Mouse (Mus musculus): Measurements from ENCODE around the gene Ccdc167. TPM values are rescaled to one million over a fixed set of nuclear protein-coding genes. Genes with fewer than 3 reads are reported as not detected.

Gene Ccdc167
- polyA plus RNA-seq, 1 experiment from 2014 or later = 11.0 TPM

GRCm38 (mm10) chr17:29736448-29737014, 19.7 kb upstream of the Ccdc167 start:
- Histone ChIP-seq H3K27ac (replicated peaks) (no peak overlapping the region), H3K4me2 (replicated peaks) (no peak overlapping the region), H3K36me3 (no peaks in the 10 kb centered on the region), H3K4me3 (replicated peaks) (no peak overlapping the region), H3K4me1 (peaks cover 9% of the 10 kb centered on the region; the same call in 1 of the 2 replicates), H3K27me3 (no peaks in the 10 kb centered on the region), H3K9me3 (replicated peaks) (no peaks in the 10 kb centered on the region), H3K9ac (no peak overlapping the region)
- ATAC-seq (ENCODE audit: insufficient number of reproducible peaks, low FRiP score, low TSS enrichment, low read depth) = no peak
- 37% methylated on average over 15 of the region's 15 CpGs for WGBS

- WGBS = 80% methylated on average over 2 of the region's 2 CpGs
- no peak overlapping the region for H3K4me2 ChIP-seq (replicated peaks)
- peaks cover 13% of the 10 kb centered on the region for H3K4me1 ChIP-seq
- no peak overlapping the region for H3K27ac ChIP-seq (replicated peaks)
- ATAC-seq (ENCODE audit: insufficient number of reproducible peaks, low FRiP score, low TSS enrichment, low read depth) = no peak
- no peaks in the 10 kb centered on the region for H3K36me3 ChIP-seq
- no peaks in the 10 kb centered on the region for H3K27me3 ChIP-seq
- H3K9me3 ChIP-seq (replicated peaks) = no peaks in the 10 kb centered on the region
- H3K9ac ChIP-seq = no peak overlapping the region
- no peak overlapping the region for H3K4me3 ChIP-seq (replicated peaks)
Observed at GRCm38 (mm10) chr17:29732522-29732921, 15.7 kb upstream of the Ccdc167 start.

GRCm38 (mm10) chr17:29731953-29732325, 15.1 kb upstream of the Ccdc167 start:
- Histone ChIP-seq H3K36me3 (no peaks in the 10 kb centered on the region), H3K4me2 (replicated peaks) (no peak overlapping the region), H3K27ac (replicated peaks) (no peak overlapping the region), H3K9ac (no peak overlapping the region), H3K9me3 (replicated peaks) (no peaks in the 10 kb centered on the region), H3K4me3 (replicated peaks) (no peak overlapping the region), H3K27me3 (no peaks in the 10 kb centered on the region), H3K4me1 (peaks cover 13% of the 10 kb centered on the region)
- ATAC-seq (ENCODE audit: insufficient number of reproducible peaks, low FRiP score, low TSS enrichment, low read depth) = no peak
- WGBS = 45% methylated on average over 6 of the region's 6 CpGs

- Histone ChIP-seq H3K27me3 (no peaks in the 10 kb centered on the region), H3K36me3 (no peaks in the 10 kb centered on the region), H3K4me1 (peaks cover 13% of the 10 kb centered on the region), H3K9ac (no peak overlapping the region), H3K27ac (replicated peaks) (no peak overlapping the region), H3K4me3 (replicated peaks) (no peak overlapping the region), H3K4me2 (replicated peaks) (no peak overlapping the region), H3K9me3 (replicated peaks) (no peaks in the 10 kb centered on the region)
- WGBS = 49% methylated on average over 12 of the region's 12 CpGs
- no peak for ATAC-seq (ENCODE audit: insufficient number of reproducible peaks, low FRiP score, low TSS enrichment, low read depth)
Observed at GRCm38 (mm10) chr17:29731266-29731952, 14.6 kb upstream of the Ccdc167 start.

- 0 out of 2 replicates have a peak, but pooled peaks have one; percentile 43 for ATAC-seq (ENCODE audit: insufficient number of reproducible peaks, low FRiP score, low TSS enrichment, low read depth)
- H3K4me2 ChIP-seq (replicated peaks) = no peak overlapping the region
- no peak overlapping the region for H3K27ac ChIP-seq (replicated peaks)
- H3K9me3 ChIP-seq (replicated peaks) = no peaks in the 10 kb centered on the region
- H3K4me1 ChIP-seq = peaks cover 13% of the 10 kb centered on the region
- H3K36me3 ChIP-seq = no peaks in the 10 kb centered on the region
- no peaks in the 10 kb centered on the region for H3K27me3 ChIP-seq
- no peak overlapping the region for H3K9ac ChIP-seq
- no peak overlapping the region for H3K4me3 ChIP-seq (replicated peaks)
- WGBS = 44% methylated on average over 13 of the region's 13 CpGs
Observed at GRCm38 (mm10) chr17:29730510-29731265, 13.8 kb upstream of the Ccdc167 start.

- 55% methylated on average over 8 of the region's 8 CpGs for WGBS
- no peak overlapping the region for H3K4me3 ChIP-seq (replicated peaks)
- H3K36me3 ChIP-seq = no peaks in the 10 kb centered on the region
- H3K27me3 ChIP-seq = no peaks in the 10 kb centered on the region
- no peak for ATAC-seq (ENCODE audit: insufficient number of reproducible peaks, low FRiP score, low TSS enrichment, low read depth)
- no peak overlapping the region for H3K9ac ChIP-seq
- H3K9me3 ChIP-seq (replicated peaks) = no peaks in the 10 kb centered on the region
- peaks cover 16% of the 10 kb centered on the region for H3K4me1 ChIP-seq
- no peak overlapping the region for H3K27ac ChIP-seq (replicated peaks)
- H3K4me2 ChIP-seq (replicated peaks) = no peak overlapping the region
Observed at GRCm38 (mm10) chr17:29728082-29728481, 11.2 kb upstream of the Ccdc167 start.

GRCm38 (mm10) chr17:29725027-29725620, 8.3 kb upstream of the Ccdc167 start:
- Histone ChIP-seq H3K4me3 (replicated peaks) (no peak overlapping the region), H3K9ac (no peak overlapping the region), H3K27me3 (no peaks in the 10 kb centered on the region), H3K4me2 (replicated peaks) (no peak overlapping the region), H3K9me3 (replicated peaks) (no peaks in the 10 kb centered on the region), H3K4me1 (0 out of 2 replicates have a peak, but pooled peaks cover 3% of the 10 kb centered on the region), H3K27ac (replicated peaks) (no peak overlapping the region), H3K36me3 (no peaks in the 10 kb centered on the region)
- 65% methylated on average over 6 of the region's 6 CpGs for WGBS
- ATAC-seq (ENCODE audit: insufficient number of reproducible peaks, low FRiP score, low TSS enrichment, low read depth) = no peak

GRCm38 (mm10) chr17:29724610-29725009, 7.8 kb upstream of the Ccdc167 start:
- no peak overlapping the region for H3K4me3 ChIP-seq (replicated peaks)
- no peak overlapping the region for H3K27ac ChIP-seq (replicated peaks)
- ATAC-seq (ENCODE audit: insufficient number of reproducible peaks, low FRiP score, low TSS enrichment, low read depth) = no peak
- WGBS = 44% methylated on average over 6 of the region's 6 CpGs
- H3K4me2 ChIP-seq (replicated peaks) = no peak overlapping the region
- H3K36me3 ChIP-seq = no peaks in the 10 kb centered on the region
- H3K9ac ChIP-seq = no peak overlapping the region
- no peaks in the 10 kb centered on the region for H3K27me3 ChIP-seq
- H3K9me3 ChIP-seq (replicated peaks) = no peaks in the 10 kb centered on the region
- H3K4me1 ChIP-seq = 0 out of 2 replicates have a peak, but pooled peaks cover 3% of the 10 kb centered on the region

- no peaks in the 10 kb centered on the region for H3K9me3 ChIP-seq (replicated peaks)
- 58% methylated on average over 11 of the region's 11 CpGs for WGBS
- no peak overlapping the region for H3K4me3 ChIP-seq (replicated peaks)
- no peak overlapping the region for H3K27ac ChIP-seq (replicated peaks)
- H3K9ac ChIP-seq = no peak overlapping the region
- H3K36me3 ChIP-seq = no peaks in the 10 kb centered on the region
- peaks cover 15% of the 10 kb centered on the region for H3K4me1 ChIP-seq
- no peaks in the 10 kb centered on the region for H3K27me3 ChIP-seq
- no peak overlapping the region for H3K4me2 ChIP-seq (replicated peaks)
- ATAC-seq (ENCODE audit: insufficient number of reproducible peaks, low FRiP score, low TSS enrichment, low read depth) = no peak
Observed at GRCm38 (mm10) chr17:29720755-29721365, 4.0 kb upstream of the Ccdc167 start.

GRCm38 (mm10) chr17:29719628-29720575, 3.1 kb upstream of the Ccdc167 start:
- no peak overlapping the region for H3K4me3 ChIP-seq (replicated peaks)
- no peak overlapping the region for H3K9ac ChIP-seq
- peaks cover 18% of the 10 kb centered on the region for H3K4me1 ChIP-seq
- H3K27me3 ChIP-seq = no peaks in the 10 kb centered on the region
- ATAC-seq (ENCODE audit: insufficient number of reproducible peaks, low FRiP score, low TSS enrichment, low read depth) = no peak
- 0 out of 2 replicates have a peak, but pooled peaks cover 1% of the 10 kb centered on the region for H3K36me3 ChIP-seq
- H3K9me3 ChIP-seq (replicated peaks) = no peaks in the 10 kb centered on the region
- no peak overlapping the region for H3K27ac ChIP-seq (replicated peaks)
- H3K4me2 ChIP-seq (replicated peaks) = no peak overlapping the region
- 79% methylated on average over 13 of the region's 13 CpGs for WGBS

All from embryonic facial prominence, embryonic 15.5 days (tissue).